Mouse (Mus musculus): Measurements from ENCODE around the gene Fam214a.

DNA sequence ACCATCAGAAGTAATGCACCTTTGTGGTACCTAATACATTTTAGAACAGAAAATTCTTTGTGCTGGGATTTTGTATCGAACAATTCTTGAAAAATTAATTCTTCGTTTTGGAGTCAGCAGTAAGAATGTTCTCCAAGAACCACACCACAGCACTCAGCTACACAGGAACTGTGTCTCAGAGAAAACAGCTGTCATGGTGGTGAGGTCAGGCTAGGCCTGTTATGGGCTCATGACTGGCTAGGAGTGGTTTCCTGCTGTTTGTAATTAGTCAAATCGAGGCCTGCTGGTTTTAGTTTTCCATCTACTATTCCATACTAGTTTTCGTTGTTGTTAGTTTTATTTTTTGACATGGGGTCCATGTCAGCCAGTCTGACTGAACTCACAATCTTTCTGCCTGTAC lies 67.9 kb downstream of the Fam214a start:
- TF ChIP-seq POLR2A (IDR thresholded peaks at IDR 0.05; ENCODE audit: extremely low read depth, insufficient read depth, low read length) (no peak), CTCF (IDR thresholded peaks at IDR 0.05; ENCODE audit: low read depth, low read length) (no peak)
